Mouse (Mus musculus) heart, embryonic 15.5 days (tissue): Measurements from ENCODE around the gene Zbtb16. TPM values are rescaled to one million over a fixed set of nuclear protein-coding genes. Genes with fewer than 3 reads are reported as not detected.
A peak's percentile ranks its signal among the peaks of the same experiment; 100 is the strongest.

Experiments
- ATAC-seq: fragments of 200-750 bp; cut with Nextera tagmentation; replicated peaks from 2 replicates; pipeline ENCODE4 v1.8.0; 2017; ENCODE audit warnings: low read depth, moderate TSS enrichment; ENCODE audit not compliant: insufficient number of reproducible peaks, insufficient read depth, low FRiP score
- H3K27ac ChIP-seq: fragments of 300-500 bp; sonication (generic); 2 replicates; pipeline ENCODE4 v1.5.1; 2015; ENCODE audit warnings: mild to moderate bottlenecking, inconsistent platforms
- H3K27me3 ChIP-seq: fragments of 300-500 bp; sonication (generic); 2 replicates; pipeline ENCODE4 v1.6.1; 2015; ENCODE audit warnings: inconsistent platforms
- H3K36me3 ChIP-seq: fragments of 300-500 bp; sonication (generic); 2 replicates; pipeline ENCODE4 v1.6.1; 2015; ENCODE audit warnings: mild to moderate bottlenecking, inconsistent platforms
- H3K4me1 ChIP-seq: fragments of 300-500 bp; sonication (generic); replicated peaks from 2 replicates; pipeline ENCODE4 v1.6.1; 2015; ENCODE audit warnings: inconsistent platforms
- H3K4me2 ChIP-seq: fragments of 300-500 bp; sonication (generic); 2 replicates; pipeline ENCODE4 v1.6.1; 2015; ENCODE audit warnings: inconsistent platforms, mild to moderate bottlenecking, moderate library complexity
- H3K4me3 ChIP-seq: fragments of 300-500 bp; sonication (generic); 2 replicates; pipeline ENCODE4 v1.5.1; 2015; ENCODE audit warnings: mild to moderate bottlenecking, inconsistent platforms
- H3K9ac ChIP-seq: fragments of 300-500 bp; sonication (generic); 2 replicates; pipeline ENCODE4 v1.6.1; 2015; ENCODE audit warnings: mild to moderate bottlenecking, inconsistent platforms
- H3K9me3 ChIP-seq: fragments of 300-500 bp; sonication (generic); replicated peaks from 2 replicates; pipeline ENCODE4 v1.6.1; 2016; ENCODE audit warnings: inconsistent platforms
- WGBS: fragments of 180-500 bp; shearing (Covaris S2); methylation state at CpG from one replicate; pipeline ENCODE4 v1.1.7; 2015; ENCODE audit warnings: mixed read lengths; 5-methylcytosine and 5-hydroxymethylcytosine counted together
- polyA plus RNA-seq: library from polyadenylated mRNA; unstranded; fragments of >200 nt; fragmentation: Nextera tagmentation; extraction: Ambion mirVana; gene quantifications from 2 replicates; pipeline ENCODE4 v1.2.1, GENCODE M21; 2015

Zbtb16 gene
- polyA plus RNA-seq, 1 experiment from 2014 or later, result 6.0 TPM

DNA sequence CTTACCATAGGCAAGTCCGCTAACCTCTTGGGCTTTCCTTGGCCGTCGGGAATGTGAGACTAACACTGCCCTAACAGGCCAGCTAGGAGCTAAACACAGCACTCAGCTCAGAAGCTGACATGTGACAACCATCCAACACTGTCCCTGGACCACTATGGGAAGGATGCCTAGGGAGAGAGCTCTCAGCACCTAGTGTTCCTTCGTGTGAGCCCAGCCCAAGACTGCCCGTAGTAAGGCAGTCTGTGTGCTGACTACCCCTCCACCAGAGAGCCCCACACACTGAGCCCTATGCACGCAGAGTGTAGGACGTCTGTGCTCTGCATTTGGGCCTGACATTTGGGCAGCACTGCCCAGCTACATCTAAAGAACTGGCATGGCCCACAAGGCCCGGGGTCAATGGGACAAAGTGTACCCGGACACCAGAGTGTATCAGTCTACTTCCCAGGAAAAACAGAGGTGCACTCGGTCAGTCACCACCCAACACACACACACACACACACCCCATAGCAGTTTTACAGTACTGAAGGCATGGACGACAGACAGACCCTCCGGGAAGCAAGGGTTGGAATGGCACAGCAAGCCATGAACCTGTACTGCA lies 11.4 kb downstream of the Zbtb16 start:
- Histone ChIP-seq H3K4me1 (peaks cover 26% of the 10 kb centered on the region), H3K4me2 (no peak overlapping the region), H3K9ac (no peak overlapping the region), H3K36me3 (no peaks in the 10 kb centered on the region), H3K27ac (no peak overlapping the region), H3K4me3 (no peak overlapping the region), H3K27me3 (peaks cover 34% of the 10 kb centered on the region), H3K9me3 (no peaks in the 10 kb centered on the region)
- 82% methylated on average over 12 of the region's 12 CpGs for WGBS
- ATAC-seq, result no peak

DNA sequence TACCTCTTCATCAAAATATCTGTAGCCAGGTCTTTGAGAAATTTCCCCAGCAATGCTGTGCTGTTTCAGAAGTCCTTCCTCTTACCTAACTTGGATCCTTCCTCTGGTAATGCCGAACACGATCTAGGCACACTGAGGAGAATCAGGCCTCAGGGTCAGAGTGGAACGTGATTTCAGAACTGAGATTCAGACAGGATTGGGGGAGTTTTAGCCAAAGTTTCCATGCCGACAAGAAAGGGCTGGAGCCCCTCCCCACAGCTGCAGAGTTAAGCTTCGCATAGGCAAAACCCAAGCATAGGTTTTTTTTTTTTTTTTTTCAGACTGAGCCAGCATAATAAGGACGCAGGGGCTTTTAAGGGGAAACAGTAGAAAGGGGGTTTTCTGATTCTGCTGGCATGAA lies 12.2 kb downstream of the Zbtb16 start:
- H3K4me2 ChIP-seq, result no peak overlapping the region
- H3K4me3 ChIP-seq, result no peak overlapping the region
- peaks cover 29% of the 10 kb centered on the region for H3K4me1 ChIP-seq
- H3K27ac ChIP-seq, result no peak overlapping the region
- ATAC-seq, result no peak
- H3K27me3 ChIP-seq, result peaks cover 39% of the 10 kb centered on the region
- H3K36me3 ChIP-seq, result no peaks in the 10 kb centered on the region
- 59% methylated on average over 6 of the region's 6 CpGs for WGBS
- no peak overlapping the region for H3K9ac ChIP-seq
- H3K9me3 ChIP-seq, result no peaks in the 10 kb centered on the region

DNA sequence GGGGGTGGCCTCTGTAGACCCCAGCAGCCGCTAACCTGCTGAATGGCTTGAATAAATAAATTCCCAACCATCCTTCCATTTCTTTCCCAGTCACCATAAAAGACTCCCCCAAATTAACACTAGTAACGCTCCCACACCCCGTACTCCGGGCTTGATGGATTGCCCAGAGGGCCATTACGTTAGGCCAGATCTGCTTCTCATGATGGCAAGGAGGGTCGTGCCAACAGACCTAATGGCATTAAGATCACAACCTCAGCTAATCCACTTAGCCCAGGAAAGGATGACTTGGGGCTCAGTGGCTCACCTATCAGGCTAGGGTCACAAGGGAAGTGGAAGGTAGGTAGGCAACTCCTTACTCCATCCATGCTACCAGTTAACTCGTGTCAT lies 12.7 kb downstream of the Zbtb16 start:
- H3K27ac ChIP-seq, result no peak overlapping the region
- peaks cover 39% of the 10 kb centered on the region for H3K27me3 ChIP-seq
- no peaks in the 10 kb centered on the region for H3K9me3 ChIP-seq
- H3K4me1 ChIP-seq, result peaks cover 32% of the 10 kb centered on the region
- H3K4me3 ChIP-seq, result no peak overlapping the region
- ATAC-seq, result no peak
- 56% methylated on average over 7 of the region's 7 CpGs for WGBS
- H3K36me3 ChIP-seq, result no peaks in the 10 kb centered on the region
- H3K9ac ChIP-seq, result no peak overlapping the region
- H3K4me2 ChIP-seq, result no peak overlapping the region

DNA sequence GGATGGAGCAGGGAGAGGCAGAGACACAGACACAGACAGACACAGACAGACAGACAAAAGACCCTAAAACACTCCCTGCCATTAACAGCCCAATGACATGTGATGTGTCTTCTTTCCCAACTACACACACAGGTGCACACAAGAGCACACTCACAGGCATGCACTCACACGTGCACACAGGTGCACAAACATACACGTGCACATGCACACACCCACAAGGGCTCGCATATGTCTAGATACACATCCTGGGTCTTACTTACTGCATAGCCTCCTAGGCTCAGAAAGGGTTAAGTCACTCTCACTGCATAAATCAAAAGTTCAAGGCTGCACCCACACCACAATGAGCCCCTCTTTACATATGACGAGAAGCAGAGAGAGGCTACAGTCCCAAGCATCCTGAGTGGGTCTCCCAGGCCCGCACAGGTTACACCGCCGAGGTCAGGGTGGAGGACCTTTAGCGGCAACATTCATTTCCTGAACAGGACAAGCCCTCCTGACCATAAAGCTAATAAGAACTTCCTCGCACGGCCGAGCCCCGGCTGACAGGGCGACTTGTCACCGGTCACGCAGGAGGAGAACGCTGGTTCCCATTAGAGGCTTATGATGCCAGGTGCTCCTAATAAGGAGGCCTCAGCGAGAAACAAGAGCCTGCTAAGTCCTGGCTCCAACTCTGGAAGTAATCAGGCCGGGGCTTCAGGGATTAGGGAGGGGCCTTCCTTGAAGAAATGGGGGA lies 13.3 kb downstream of the Zbtb16 start:
- ATAC-seq, result no peak
- Histone ChIP-seq H3K4me2 (no peak overlapping the region), H3K27me3 (peaks cover 36% of the 10 kb centered on the region), H3K4me1 (peaks cover 32% of the 10 kb centered on the region), H3K4me3 (no peak overlapping the region), H3K9ac (no peak overlapping the region), H3K9me3 (no peaks in the 10 kb centered on the region), H3K27ac (no peak overlapping the region), H3K36me3 (no peaks in the 10 kb centered on the region)
- 42% methylated on average over 18 of the region's 18 CpGs for WGBS

DNA sequence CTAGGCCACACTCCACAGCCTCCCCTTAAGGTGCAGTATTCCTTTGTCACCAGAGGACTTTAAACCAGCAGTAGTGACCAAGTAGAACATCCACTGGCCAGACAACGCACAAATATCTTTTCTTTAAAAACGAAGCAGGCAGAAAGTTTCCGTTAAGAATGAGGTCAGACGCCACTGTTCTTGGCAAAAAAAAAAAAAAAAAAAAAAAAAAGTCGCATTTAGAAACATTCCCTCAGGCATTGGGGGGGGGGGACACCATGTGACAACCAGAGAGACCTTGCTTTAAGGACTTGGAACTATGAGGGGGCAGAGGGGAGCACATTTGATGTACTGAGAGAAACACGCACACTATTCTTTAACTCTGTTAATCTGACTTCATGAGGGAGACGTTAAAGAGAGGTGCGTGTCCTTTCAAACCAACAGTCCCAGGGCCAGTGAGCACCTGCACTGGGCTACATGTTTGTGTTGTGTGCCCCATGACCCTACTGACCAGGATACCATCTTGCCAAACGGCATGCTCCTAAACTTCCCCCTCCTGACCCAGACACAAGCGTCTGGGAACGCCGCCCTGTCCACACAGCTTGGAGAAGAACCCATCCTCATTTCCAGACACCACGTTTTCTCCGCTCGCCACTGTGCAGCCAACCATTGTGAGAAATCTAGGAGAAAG lies 14.0 kb downstream of the Zbtb16 start:
- WGBS, result 74% methylated on average over 15 of the region's 15 CpGs
- H3K27ac ChIP-seq, result no peak overlapping the region
- H3K36me3 ChIP-seq, result no peaks in the 10 kb centered on the region
- H3K4me1 ChIP-seq, result peaks cover 39% of the 10 kb centered on the region
- H3K4me2 ChIP-seq, result no peak overlapping the region
- H3K27me3 ChIP-seq, result peaks cover 32% of the 10 kb centered on the region
- H3K4me3 ChIP-seq, result no peak overlapping the region
- no peaks in the 10 kb centered on the region for H3K9me3 ChIP-seq
- no peak overlapping the region for H3K9ac ChIP-seq
- no peak for ATAC-seq

DNA sequence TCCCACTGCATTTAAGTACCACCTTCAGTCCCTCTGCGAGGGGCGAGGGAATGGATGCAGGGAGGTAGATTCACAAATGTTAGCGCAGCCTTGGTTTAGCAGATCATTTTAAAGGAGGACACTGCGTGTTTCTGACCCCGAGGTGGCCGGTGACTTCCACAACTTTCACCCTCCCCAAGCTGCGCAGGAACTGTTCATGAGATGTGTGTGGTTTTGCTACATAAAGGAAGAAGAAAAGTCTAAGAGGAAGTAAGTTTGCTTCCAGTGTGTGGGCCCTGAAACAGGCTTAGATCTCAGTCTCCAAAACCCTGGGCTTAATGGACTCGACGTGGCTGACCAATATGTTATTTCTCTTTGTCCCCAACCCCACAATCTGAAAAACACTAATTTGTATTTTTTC lies 14.6 kb downstream of the Zbtb16 start:
- WGBS, result 76% methylated on average over 9 of the region's 9 CpGs
- ATAC-seq, result no peak
- Histone ChIP-seq H3K27ac (no peak overlapping the region), H3K4me2 (no peak overlapping the region), H3K9ac (no peak overlapping the region), H3K9me3 (no peaks in the 10 kb centered on the region), H3K27me3 (peaks cover 32% of the 10 kb centered on the region), H3K36me3 (no peaks in the 10 kb centered on the region), H3K4me3 (no peak overlapping the region), H3K4me1 (peaks cover 43% of the 10 kb centered on the region)

DNA sequence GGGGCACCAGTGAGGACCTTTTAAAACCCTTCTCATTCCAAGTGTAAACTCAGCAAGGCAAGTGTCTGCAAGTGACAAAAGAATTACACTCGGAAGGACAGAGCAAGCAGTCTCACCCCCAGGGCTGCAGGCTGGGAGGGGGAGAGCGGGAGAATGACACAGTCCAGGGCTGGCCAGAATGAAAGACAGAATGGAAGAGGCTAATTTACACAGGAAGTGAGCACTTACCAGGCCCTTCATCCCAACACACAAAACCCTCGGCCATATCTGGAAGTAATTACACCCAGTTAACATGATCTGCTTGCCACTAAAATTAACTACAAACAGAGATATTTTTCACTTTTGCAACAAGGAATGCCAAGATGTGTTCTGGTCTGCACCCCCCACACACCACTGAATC lies 15.2 kb downstream of the Zbtb16 start:
- no peak overlapping the region for H3K9ac ChIP-seq
- H3K27me3 ChIP-seq, result peaks cover 32% of the 10 kb centered on the region
- 23% methylated on average over 3 of the region's 3 CpGs for WGBS
- no peak overlapping the region for H3K27ac ChIP-seq
- ATAC-seq, result no peak
- H3K4me2 ChIP-seq, result no peak overlapping the region
- H3K9me3 ChIP-seq, result no peaks in the 10 kb centered on the region
- no peaks in the 10 kb centered on the region for H3K36me3 ChIP-seq
- no peak overlapping the region for H3K4me3 ChIP-seq
- H3K4me1 ChIP-seq, result peaks cover 42% of the 10 kb centered on the region

DNA sequence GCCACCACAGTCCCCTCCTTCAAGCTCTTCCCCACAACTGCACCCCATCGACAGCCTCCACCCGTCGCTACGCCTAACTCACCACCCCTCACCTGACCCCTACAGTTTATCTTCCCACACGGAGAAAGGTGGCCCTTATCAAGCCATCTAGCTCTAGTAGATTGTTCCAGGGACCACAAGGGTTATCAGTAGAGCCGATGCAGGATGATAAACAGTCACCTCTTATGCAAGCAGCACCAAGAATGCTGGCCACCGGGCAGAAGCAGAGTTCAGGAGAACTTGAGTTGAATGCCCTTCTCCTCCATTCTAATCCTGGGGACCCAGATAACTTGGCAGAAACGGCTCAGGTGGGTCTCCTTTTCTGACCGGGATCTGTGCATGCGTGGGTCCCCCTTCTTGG lies 16.3 kb downstream of the Zbtb16 start:
- peaks cover 45% of the 10 kb centered on the region for H3K4me1 ChIP-seq
- peaks cover 28% of the 10 kb centered on the region for H3K27me3 ChIP-seq
- WGBS, result 62% methylated on average over 10 of the region's 10 CpGs

DNA sequence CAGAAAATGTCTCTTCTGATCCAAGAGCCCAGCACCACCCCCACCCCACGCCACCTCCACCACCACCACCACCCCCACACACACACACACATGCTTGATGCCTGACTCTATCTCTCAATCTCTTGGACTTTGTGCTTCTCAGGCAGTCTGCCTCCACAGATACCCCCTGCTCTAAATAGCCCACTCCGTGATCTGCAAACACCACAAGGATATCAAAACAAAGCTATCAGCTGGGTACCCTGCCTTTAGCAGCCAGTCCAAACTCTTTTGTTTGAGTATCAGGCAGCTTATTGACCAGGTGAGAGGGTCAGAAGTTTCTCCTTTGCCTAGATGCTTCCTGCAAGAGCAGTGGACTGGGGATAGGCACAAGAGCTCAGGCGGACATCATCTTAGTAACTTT lies 16.9 kb downstream of the Zbtb16 start:
- Histone ChIP-seq H3K4me1 (peaks cover 50% of the 10 kb centered on the region), H3K27ac (no peak overlapping the region), H3K27me3 (peaks cover 22% of the 10 kb centered on the region), H3K4me3 (no peak overlapping the region), H3K4me2 (no peak overlapping the region), H3K36me3 (no peaks in the 10 kb centered on the region), H3K9ac (no peak overlapping the region), H3K9me3 (no peaks in the 10 kb centered on the region)
- ATAC-seq, result no peak
- WGBS, result 63% methylated on average over 3 of the region's 3 CpGs

More for the DNA sequence above, 16.3 kb downstream of the Zbtb16 start:
- Histone ChIP-seq H3K4me2 (no peak overlapping the region), H3K27ac (no peak overlapping the region), H3K9ac (no peak overlapping the region), H3K4me3 (no peak overlapping the region), H3K36me3 (no peaks in the 10 kb centered on the region), H3K9me3 (no peaks in the 10 kb centered on the region)
- no peak for ATAC-seq

DNA sequence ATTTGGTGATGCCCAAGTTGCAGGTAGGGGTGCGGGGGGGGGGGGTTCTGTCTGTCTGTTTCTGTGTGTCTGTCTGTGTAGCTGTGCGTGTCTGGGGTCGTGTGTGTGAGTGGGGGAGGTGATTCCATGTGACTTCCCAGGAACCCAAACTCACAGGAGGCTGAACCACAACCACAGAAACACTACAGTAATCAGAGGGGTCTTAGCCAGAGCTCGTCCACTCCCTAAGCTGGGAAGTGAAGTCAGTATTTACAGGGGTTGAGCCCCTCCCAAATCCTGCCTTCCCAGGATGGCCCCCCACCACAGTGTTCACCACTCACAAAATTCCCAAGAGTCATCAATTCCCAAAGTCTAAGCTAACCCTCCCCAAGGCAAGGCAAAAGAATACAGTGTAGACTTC lies 18.1 kb downstream of the Zbtb16 start:
- Histone ChIP-seq H3K27ac (no peak overlapping the region), H3K9ac (no peak overlapping the region), H3K27me3 (peaks cover 22% of the 10 kb centered on the region)

DNA sequence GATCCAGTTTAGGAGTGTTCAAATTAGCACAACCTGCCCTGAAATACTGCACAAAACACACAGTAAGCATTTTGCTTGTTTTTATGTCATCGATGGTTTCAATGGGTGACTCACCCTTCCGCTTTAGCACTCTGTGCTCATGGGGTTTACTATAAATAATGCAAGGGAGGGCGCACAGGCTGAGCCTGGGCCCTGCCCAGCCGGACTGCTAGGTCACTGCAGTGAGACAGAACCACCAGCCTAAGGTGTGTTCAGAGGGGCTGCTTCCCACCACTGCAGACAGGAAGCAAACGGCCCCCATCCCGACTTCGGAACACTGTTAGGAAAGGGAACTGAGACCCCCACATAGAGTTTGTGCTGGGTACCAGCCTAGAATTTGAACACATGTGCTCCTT lies 18.6 kb downstream of the Zbtb16 start:
- Histone ChIP-seq H3K4me3 (no peak overlapping the region), H3K9ac (no peak overlapping the region; the same call in 1 of the 2 replicates), H3K27ac (peak overlapping the region; percentile 47; the same call in 1 of the 2 replicates), H3K9me3 (no peaks in the 10 kb centered on the region), H3K4me2 (peak overlapping the region; percentile 23; the same call in 1 of the 2 replicates), H3K27me3 (peaks cover 19% of the 10 kb centered on the region), H3K36me3 (no peaks in the 10 kb centered on the region), H3K4me1 (peaks cover 44% of the 10 kb centered on the region)
- WGBS, result 43% methylated on average over 7 of the region's 7 CpGs
- peak; percentile 73; the same call in 1 of the 2 replicates for ATAC-seq

More for the DNA sequence above, 18.1 kb downstream of the Zbtb16 start:
- Histone ChIP-seq H3K4me3 (no peak overlapping the region), H3K9me3 (no peaks in the 10 kb centered on the region), H3K36me3 (no peaks in the 10 kb centered on the region), H3K4me1 (peaks cover 46% of the 10 kb centered on the region), H3K4me2 (no peak overlapping the region)
- ATAC-seq, result no peak
- 86% methylated on average over 4 of the region's 4 CpGs for WGBS
